Mouse (Mus musculus) erythroblast, embryonic 14.5 days (primary cell): ENCODE data around the gene Hnrnpf.
"Not testable (repeated sequence)": the region's sequence is repeated elsewhere in the genome, so short reads cannot be mapped to it uniquely, and the experiment has no call there.

Source experiments
- GATA1 ChIP-seq: IDR thresholded peaks from 2 replicates; pipeline ENCODE4 v1.6.1; 2012; ENCODE audit warnings: low read length, inconsistent platforms, mixed read lengths
- TAL1 ChIP-seq: IDR thresholded peaks from 3 replicates; pipeline ENCODE4 v1.6.1; 2012; ENCODE audit warnings: low read length, inconsistent platforms, mixed read lengths

DNA sequence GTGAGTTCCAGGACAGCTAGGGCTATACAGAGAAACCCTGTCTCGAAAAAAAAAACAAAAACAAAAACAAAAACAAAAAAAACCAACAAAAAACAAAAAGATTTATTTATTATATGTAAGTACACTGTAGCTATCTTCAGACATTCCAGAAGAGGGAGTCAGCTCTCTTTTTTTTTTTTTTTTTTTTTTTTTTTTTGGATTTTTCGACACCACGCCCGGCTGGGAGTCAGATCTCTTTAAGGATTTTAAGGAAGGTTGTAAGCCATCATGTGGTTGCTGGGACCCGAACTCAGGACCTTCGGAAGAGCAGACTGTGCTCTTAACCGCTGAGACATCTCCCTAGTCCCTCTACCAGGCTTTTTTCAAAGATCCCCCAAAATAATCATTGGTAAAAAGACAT lies 26.7 kb upstream of the Hnrnpf start:
- not testable (repeated sequence) for TF ChIP-seq TAL1, GATA1
